Mouse (Mus musculus): Measurements from ENCODE around the gene Lypd6.

Gene Lypd6

DNA sequence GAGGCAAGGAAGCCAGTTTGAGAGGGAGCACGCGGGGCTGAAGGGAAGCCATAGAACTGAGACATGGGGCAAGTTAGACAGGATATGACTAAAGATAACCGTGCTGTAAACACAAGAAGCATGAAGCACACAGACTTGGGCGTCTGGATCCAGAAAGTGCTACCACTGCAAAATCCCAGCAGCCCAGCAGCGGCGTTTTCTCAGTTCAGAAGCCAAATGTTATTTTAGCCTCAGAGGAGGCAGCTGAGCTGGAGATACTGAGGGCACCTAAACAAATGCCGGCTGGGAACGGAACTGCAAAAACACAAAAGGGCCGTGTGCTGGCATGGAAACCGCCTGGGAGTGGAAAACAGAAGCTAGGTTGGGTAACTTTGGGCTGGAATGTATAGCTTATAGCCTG, 43.9 kb downstream of the Lypd6 start:
- no peak for DNase-seq (ENCODE audit: low read depth)

DNA sequence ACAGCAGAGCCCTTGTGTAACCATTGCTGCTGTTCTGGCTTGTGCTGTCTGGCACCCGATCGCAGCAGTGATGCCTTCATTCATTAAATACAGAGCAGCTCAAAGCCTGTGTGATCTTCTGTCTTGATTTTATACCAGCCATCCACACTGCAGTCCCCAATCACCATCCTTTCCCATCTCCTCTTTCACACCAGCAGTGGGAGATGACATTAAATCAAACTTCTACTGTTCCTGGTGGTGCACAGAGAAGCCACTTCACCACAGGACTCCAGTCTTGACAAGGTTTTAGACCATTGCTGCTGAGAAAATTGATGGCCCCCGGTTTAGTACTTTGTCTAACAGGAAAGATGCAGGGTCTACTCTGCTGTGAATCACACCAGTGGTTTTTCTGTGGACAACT, 44.9 kb downstream of the Lypd6 start:
- DNase-seq (ENCODE audit: low read depth): no peak

DNA sequence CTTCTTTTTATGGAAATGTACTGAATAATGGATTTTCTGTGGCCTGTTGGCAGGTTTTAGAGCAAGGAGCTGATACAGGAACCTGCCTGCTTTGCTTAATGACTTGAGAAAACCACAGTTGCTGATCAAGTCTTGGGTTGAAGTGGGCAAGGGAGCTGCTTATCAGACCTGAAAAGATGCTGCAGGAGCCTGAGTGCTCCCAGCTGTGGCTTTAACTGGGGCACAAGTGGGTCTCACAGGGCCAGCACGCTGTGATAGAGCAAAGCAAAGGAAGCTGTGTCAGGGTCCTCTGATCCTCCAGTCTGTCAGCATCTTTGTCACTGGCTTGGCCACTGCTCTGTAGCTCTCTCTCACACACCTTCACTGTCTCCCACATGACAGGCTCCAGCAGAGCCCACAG, 45.4 kb downstream of the Lypd6 start:
- no peak for DNase-seq (ENCODE audit: low read depth)

DNA sequence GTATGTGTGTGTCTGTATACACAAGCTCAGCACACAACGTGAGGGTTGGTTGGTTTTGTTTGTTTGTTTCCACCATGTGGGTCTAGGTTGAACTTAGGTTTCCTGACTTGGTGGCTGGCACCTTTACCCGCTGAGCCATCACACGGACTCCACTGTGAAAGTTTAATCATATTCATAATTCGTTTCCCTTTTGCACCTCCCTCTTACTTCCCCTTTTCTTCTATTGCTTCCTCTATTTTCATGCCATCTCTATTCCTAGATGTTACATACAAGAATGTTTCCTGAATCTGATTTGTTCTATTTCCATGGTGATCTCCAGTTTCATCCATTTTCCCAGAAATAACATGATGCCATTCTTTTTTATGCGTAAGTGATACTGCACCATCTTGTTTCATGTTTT, 46.2 kb downstream of the Lypd6 start:
- DNase-seq (ENCODE audit: low read depth): no peak

DNA sequence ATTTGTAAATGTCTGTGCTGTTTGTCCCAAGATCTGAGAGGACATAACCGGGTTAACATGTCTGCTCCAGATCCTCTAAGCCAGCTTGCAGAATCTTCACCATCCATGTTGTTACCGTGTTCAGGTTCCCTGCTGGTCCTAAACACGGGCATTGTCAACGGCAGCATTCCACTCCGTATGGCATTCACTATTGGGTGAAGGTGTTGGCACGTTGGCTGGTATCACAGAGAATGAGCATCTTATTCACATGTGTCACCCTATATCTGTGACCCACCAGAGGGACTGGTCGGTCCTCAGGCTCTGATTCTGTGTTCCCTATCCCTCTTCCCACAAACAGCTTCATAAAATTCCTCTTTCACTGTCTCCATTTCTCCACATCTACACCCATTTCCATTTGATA, 52.9 kb downstream of the Lypd6 start:
- DNase-seq (ENCODE audit: low read depth): no peak

DNA sequence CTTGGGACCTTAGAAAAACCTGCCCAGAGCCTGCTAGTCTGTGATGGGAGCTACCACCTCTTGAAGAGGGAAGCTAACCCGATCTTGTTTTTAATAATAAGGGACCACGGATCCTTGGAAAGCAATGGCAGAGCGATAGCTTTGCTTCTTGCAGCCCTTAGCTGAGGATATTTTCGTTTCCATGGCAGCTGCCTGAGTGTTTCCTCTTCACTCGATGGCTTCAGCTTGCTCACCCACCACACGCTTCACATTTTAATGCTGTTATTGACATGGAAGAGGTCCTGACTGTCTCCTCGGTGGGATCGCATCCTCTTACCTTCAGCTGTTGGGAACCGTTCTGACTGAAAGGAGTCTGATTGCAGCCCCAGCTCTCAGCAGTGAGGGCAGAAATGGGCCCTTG, 54.6 kb downstream of the Lypd6 start:
- no peak for DNase-seq (ENCODE audit: low read depth)

DNA sequence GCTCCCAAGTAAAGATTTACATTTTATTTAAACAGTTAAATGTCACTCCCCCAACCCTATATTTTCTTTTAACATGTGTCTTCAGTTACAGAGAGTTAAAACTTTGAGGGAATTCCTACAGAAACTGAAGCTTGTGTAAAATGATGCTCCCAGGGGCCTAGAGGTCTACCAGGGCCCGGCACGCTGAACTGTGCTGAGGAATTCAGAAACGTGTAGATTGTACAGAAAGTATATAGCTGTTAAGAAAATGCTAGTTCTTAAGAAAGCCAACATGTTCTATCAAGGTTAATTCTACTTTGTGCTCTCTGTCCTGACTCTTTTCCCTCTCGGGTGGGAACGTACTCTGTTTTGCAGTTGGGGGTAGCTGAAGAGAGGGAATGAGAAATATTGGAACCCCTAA, 57.1 kb downstream of the Lypd6 start:
- DNase-seq (ENCODE audit: low read depth): no peak

DNA sequence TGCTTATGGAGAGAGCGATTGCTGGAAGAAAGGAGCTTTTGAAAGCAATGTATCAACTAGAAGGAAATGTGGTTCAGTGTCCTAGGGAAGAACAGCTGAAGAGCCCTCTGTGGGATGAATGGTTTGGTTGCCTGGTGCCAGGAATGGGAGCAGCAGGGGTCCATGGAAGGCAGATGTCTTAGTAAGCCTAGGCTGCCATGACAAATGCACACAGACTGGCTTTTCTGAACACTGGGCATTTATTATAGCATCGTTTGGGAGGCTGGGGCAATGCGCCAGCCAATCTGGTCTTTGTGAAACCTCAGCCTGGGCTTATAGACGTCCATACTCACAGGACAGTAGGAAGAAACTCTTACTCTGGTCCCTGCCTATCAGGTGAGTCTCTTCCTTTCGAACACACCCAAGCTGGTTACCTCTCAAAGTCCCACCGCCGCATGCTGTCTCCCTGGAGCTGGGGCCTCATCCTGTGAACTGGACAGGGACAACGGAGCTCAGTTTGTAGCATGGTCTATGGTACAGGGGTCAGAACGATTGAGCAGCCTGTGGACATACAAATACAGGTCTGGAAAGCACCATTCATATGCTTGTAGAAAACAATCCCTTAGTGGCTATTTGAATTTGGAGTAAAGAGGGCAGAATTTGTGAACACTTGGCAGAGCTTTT, 61.4 kb downstream of the Lypd6 start:
- DNase-seq (ENCODE audit: low read depth): no peak

DNA sequence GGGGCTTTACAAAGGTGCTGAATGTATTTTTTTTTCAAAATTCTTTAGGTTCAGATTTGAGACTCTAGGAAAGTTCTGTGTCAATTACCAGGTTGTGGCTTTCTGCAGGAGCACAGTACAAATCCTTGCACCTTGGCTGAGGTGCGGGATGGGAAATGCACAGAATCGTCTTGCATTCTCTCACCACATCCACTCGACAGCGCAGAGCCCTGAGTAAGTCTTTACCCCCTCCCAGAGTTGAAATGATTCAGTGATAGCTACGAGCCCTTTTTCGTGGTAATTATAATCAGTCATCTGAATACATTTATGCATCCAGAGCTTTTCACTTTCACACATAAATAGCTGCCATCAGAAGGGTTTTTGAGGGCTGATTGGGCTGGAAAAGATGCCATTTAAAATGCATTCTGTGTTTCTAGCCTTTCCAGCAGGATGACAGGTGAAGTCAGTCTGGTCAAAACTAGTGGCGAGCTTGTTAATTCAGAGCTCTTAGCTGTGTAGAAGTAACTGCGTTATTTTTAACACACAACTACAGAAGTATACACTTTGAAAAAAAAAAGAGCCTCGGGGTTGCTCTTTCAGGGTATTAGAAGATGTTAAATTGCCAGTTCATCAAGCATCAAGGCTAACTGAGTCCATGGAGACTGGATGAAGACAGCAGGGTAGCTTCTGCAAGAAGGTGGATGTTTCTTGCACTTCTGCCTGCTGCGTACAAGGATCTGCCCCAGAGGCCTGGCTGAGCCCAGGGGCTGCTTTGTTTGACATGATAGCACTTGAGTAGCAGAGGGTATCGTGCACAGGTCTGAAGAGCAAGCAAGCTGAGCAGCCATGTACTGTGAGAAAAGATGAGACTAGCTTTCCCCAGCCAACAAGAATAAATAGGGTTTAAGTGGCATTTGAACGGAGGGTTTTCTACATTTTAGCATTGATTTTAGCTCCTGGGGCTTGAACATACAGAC, 62.4 kb downstream of the Lypd6 start:
- no peak for DNase-seq (ENCODE audit: low read depth)

DNA sequence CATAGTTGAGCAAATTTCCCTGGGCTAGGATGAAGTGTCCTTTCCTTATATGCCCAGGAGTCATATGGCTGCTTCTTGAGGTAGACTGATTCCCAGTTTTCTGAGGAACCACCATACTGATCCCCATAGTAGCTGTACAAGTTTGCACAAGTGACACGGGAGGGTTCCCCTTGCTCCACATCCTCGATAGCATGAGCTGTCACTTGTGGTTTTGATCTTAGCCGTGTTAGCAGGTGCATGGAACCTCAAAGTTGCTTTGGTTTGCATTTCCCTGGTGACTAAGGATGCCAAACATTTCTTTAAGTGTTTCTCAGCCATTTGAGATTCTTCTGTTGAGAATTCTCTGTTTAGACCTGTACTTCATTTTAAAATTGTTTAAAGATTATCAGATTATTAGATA, 64.4 kb downstream of the Lypd6 start:
- no peak for DNase-seq (ENCODE audit: low read depth)

DNA sequence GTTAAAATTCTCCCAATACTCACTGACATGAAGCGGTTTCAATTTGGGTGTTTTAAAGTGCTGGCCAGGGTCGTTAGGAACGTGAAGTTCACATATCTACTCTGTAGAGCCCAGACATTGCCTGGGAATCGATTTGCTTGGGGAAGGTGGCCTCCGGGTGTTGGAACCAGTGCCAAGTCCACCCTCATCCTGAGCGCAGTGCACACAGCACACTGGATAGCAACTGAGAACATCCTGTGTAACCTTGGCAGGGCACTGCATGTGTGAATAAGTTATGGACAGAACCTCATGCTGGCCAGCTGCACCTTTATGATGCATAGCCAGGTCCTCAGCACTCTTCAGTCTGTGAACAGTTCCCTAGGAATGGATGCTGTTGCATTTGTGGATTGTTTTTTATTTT, 77.4 kb downstream of the Lypd6 start:
- DNase-seq (ENCODE audit: low read depth): no peak

DNA sequence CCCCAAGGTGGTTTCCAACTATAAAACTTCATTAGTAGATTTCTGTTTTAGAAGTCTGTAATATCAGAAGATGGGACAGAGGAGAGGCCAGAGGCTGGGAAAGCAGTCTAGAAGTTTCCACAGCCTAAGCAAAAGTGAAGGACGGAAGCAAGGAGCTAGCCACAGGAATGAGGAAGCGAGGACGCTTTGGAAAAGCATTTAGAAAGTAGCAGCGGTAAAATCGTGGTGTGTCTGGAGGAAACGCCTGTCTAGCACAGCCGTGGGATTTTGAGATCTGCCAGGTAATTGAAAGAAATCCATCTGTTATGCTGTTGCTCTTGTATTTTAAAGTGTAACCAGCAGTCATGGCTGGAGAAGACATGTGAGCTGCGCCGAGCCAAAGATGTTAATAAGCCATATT, 81.1 kb downstream of the Lypd6 start:
- no peak for DNase-seq (ENCODE audit: low read depth)

DNA sequence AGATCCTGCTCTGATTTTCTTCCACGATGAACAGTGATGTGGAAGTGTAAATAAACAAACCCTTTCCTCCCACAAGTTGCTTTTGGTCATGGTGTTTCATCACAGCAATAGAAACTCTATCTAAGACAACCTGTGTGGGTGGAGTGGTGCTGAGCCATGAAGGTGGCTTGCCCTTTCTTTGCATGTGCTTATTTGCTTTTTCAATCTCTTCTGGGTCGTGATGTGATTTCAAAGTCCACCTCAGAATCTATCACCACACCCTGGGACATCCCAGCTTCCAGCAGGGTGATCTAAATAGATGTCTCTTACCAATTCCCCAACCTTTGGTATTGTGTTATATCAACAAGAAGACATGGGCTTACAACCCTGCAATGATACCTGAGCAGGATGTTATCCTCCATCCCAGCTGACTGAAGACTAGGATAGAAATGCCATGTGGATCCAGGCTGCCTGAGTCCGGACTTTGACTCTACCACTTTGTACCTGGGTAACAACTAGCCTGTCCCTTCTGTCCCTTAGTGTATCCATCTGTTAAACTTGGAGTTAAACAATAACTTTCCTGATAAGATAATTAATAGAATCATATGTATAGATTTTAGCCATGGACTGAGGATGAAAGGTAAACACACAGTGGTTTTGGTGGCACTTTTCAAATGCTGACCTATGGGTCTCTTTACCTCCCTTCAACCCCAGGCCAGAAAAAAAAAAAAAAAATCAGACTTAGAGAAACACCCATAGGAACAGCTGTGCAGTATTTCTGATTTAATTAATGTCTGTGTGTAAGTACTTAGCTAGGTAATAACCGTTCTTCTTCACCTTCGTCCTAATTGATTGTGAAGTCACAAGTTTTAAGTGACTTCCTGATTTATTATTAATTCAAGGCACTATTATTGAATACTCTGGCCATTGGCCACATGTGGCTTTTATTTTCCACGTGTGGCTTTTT, 83.3 kb downstream of the Lypd6 start:
- no peak for DNase-seq (ENCODE audit: low read depth)

DNA sequence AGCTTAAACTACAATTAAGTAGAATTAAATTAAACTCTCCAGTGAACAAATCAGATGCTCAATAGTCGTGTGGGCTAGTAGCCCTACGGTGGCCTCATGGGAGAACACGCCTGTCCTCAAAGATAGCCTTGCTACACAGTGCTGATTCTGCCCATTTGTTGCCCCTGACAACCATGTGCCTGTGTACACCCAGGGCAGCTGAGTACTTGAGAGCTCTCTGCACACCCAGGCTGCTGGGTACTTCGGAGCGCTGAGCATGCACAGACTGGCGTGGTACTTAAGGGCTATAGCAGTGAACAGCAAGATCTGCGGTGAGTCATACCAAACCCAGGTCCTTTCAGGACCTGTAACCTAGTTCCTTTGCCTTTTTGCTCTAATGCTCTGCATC, 84.0 kb downstream of the Lypd6 start:
- DNase-seq (ENCODE audit: low read depth): no peak

DNA sequence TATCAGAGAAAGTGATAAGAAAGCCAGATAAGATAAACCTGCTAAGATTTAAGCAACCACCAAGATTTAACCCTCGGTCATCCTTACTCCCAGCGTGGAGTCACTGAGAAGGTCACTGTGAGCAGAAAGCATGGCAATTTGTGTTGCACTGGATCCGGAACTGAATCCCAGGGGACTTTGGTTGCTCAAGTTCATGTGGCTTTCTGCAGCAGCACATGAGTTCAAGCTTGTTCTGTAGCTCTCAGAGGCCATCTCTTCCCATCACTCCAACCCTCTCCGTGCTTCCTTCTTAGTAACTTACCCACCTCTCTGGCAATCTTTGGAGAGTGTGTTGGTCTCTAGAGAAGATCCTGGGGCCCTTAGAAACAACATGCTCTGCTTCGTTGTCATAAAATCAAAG, 84.6 kb downstream of the Lypd6 start:
- no peak for DNase-seq (ENCODE audit: low read depth)

DNA sequence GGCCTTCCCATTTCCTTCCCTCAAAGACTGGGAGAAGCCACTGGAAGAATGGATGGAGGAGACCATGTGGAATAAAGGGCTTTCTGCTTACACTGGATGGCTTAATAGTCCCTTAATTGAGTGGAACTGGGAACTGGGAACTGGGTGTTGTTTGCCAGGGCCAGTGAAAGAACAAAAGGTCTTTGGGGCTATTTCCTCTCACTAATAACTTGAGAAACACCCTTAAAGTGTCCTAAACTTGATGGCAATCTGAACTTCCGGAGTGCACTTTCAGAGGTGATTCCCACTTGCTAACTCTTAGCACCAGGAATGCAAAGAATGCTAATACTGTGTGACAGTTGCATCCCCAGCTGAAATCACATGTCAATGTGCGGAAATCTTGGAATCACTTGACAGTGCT, 85.2 kb downstream of the Lypd6 start:
- DNase-seq (ENCODE audit: low read depth): no peak

DNA sequence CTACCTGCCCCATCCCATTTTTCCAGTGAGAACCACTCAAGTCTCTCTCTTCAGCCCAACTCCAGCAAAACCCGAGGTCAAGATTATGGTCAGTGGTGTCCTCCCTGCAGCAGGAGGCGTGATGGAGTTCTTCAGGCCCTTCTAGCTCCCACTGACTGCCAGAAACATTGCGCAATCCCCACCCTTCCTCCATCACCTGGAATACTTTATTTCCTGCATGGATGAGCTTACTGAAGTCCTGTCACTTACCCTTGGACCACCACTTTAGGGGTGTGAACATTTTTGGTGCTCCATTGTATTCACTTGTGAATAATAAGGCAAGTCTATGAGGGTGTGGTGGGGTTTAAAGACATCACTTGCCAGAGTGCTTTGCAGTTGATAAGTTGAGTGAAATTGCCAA, 85.7 kb downstream of the Lypd6 start:
- no peak for DNase-seq (ENCODE audit: low read depth)

DNA sequence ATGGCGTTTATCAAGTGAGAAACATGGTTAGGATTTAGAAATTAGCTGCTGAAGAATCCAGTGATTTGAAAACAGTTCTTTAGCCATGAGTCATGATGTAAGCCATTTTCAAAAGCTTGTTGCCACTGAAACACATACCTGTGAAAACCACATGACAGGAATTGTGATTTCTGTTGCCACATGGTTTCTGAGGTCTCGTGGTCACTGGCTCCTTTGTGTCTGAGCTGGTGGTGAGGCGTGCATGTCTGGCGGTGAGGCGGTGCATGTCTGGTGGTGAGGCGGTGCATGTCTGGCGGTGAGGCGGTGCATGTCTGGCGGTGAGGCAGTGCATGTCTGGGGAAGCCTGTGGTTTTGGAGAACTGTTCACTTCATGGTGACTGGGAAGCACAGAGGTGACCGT, 89.8 kb downstream of the Lypd6 start:
- no peak for DNase-seq (ENCODE audit: low read depth)

DNA sequence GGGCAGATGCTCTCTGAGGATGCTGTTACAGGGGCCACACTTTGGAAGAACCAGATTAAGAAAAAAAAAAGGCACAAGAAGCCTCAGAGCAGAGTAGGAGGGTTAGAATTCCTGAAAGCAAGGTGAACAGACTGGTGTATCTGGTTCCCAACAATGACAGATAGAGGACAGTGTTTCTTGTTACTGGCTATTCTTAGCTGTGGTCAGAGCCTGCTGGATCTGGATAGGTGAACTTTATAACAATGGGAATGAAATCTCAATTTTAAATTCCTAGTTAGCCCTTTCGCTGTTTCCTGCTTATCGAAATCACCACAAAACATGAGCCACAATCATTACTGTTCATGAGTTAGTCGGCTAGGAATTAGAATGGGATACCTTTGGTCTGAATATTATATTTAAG, 93.8 kb downstream of the Lypd6 start:
- no peak for DNase-seq (ENCODE audit: low read depth)

DNA sequence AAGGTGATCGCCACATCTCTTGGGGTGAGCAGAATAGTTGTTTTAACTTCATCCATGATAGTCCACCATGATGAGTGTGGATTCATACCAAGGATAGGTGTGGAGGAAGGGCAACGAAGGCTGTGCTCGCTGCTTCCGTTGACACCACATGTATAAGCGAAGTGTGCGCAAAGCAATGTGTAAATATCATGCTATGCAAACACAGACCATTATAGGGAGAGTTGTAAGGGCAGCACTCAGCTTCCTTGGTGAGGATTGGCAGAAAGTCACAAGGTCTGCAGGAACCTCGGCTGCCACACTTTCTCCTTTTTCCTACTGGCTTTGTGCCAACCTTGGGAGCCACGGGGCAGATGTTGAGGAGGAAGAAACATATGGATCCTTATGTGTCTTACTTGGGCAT, 97.4 kb downstream of the Lypd6 start:
- DNase-seq (ENCODE audit: low read depth): no peak

DNA sequence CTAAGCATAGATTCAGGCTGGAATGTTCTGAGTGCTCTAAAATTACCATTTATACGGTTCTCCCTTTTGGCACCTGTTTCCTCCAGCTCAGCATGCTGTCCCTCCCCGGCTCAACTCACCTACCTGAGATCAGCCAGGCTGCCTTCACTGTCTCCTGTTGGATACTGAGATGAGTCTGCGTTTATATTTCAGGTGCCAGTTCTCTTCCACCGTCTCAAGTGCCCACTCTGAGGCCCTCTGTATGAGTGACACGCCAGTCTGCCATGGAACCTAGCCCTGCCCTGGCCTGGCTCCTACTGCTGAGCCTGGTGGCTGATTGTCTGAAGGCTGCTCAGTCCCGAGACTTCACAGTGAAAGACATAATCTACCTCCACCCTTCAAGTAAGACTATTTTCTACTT, 99.0 kb downstream of the Lypd6 start:
- DNase-seq (ENCODE audit: low read depth): no peak

DNA sequence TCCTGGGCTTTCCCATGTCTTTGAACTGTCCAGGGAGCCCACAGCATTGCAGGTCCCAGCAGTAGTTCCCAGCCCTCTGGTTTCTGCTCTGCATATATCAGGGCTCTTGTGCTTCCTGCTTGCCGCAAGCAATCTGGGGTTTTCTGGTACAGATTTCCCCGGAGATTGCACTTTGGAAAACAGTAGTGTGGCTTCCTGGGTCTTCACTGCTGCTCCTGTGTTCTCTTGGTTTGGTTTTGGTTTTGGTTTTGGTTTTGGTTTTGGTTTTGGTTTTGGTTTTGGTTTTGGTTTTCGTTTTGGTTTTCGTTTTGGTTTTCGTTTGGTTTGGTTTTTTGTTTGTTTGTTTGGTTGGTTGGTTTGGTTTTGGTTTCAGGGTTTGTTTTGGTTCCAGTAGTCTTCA, 99.9 kb downstream of the Lypd6 start:
- DNase-seq (ENCODE audit: low read depth): no peak

All from c-Kit-positive CD71-negative TER-119-negative erythroid progenitor cells, embryonic 14.5 days (primary cell).